ENCODE assay signal across 18 mouse cellular contexts in genomic region chr12:81074941-81075340, GRCm38 (mm10).
"Had no signal": no experiment of that assay in that cellular context is flagged by ENCODE, and none has a peak within 500 bp of the region (broad histone marks: within the 10 kb centered on the region; RNA-seq: fewer than 3 reads in every experiment).

No protein-coding gene starts in this region.

- H3K36me3 ChIP-seq: midbrain, embryonic 15.5 days; neural tube, embryonic 15.5 days had no signal

- H3K27me3 ChIP-seq: midbrain, embryonic 13.5 days; midbrain, embryonic 15.5 days; neural tube, embryonic 13.5 days; neural tube, embryonic 15.5 days had no signal

- H3K9ac ChIP-seq: lung, embryonic 14.5 days; midbrain, embryonic 13.5 days; midbrain, embryonic 15.5 days; neural tube, embryonic 13.5 days; neural tube, embryonic 15.5 days had no signal

- DNase-seq: lung, adult 18-20 months; lung, embryonic 14.5 days; lung, postnatal 10 days; lung, postnatal 4 days; retina, postnatal 1 day; right cerebral cortex, adult 18-20 months; right cerebral cortex, postnatal 25 days; right cerebral cortex, postnatal 4 days; spleen, adult 18-20 months; thymus, adult 2 months; thymus, postnatal 25 days; thymus, postnatal 4 days had no signal

- ATAC-seq: midbrain, embryonic 13.5 days; midbrain, embryonic 15.5 days had no signal

- H3K27ac ChIP-seq: midbrain, embryonic 15.5 days; neural tube, embryonic 13.5 days; neural tube, embryonic 15.5 days had no signal

- H3K4me1 ChIP-seq: midbrain, embryonic 15.5 days; neural tube, embryonic 13.5 days; neural tube, embryonic 15.5 days had no signal

- H3K4me2 ChIP-seq: lung, embryonic 14.5 days; midbrain, embryonic 11.5 days; midbrain, embryonic 13.5 days; midbrain, embryonic 15.5 days; neural tube, embryonic 13.5 days; neural tube, embryonic 15.5 days had no signal

- H3K4me3 ChIP-seq: midbrain, embryonic 13.5 days; midbrain, embryonic 15.5 days; myocyte; neural tube, embryonic 13.5 days; neural tube, embryonic 15.5 days had no signal
